Mouse (Mus musculus) telencephalon, adult 2 months (tissue): Measurements from ENCODE around the gene Sorbs2.

Experiments used
- DNase-seq: peaks from one replicate; pipeline ENCODE4 v3.0.0-alpha.2; 2011; ENCODE audit warnings: low read depth, low spot score

Gene Sorbs2

DNA sequence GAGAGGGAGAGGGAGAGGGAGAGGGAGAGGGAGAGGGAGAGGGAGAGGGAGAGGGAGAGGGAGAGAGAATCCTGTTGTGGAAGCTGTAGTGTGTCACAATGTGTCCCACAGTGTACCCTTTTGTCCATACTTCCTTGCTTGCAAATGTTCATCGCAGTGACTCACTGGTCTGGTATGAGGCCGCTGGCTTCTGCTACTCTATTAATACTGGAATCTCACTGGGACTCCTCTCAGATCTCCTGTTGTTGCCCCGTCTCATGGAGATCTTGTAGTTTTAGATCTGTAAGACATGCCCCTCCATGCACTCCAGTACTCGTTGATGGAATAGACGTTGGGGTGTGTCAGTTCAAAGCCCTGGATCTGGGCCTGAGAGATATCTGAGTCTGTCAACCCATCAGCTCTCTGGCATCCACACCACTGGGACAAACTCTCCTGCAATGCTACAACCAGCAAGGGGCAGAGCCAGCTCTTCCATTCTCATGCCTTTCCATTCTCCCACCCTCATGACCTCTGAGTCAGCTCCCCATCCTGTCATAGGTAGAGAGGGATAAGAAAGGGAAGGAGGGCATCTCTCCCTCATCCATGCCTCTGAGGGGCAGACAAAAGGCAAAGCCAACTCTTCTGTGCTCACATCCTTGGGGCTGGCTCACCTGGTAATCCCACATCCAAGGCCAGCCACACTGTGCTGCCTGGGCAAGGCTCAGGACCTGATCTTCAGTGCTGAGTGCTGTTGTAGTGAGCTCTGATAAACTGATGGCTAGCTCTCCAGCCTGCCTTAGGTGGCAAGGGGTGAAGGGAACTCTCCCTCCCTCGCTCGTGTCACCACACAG is 72.3 kb downstream of the Sorbs2 start:
- DNase-seq = no peak

GRCm38 (mm10) chr8:45580544-45580866 is 72.9 kb downstream of the Sorbs2 start:
- no peak for DNase-seq

GRCm38 (mm10) chr8:45583856-45584255 is 76.3 kb downstream of the Sorbs2 start:
- no peak for DNase-seq

DNA sequence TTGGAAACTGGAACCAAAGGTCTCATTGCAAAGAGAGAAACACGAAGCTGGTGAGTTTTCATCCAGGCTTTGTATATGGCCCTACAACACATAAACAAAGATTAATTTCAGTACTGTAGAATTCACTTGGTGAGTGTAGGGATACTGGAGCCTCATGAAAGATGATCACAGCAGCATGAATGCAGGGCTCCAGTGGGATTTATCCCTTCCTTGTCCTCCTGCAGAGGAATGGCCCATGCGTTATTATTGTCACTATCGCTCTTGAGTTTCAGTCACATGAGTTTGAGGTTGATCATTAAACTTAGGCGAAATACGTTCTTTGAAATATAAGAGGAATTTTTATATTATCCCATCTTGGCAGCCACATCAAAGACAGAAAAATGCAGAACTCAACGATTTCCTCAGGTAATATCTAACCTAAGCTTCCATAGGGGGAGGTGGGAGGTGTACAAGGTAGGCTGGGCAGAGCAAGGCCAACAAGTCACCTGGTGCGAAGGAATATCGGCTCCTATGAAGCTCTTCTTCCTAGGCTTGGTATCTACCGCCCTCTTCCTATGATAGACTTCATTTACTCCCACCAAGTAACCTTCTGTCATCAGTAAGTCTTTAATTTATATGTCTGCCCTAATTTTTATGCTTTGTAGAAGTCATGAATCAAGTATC is 76.9 kb downstream of the Sorbs2 start:
- DNase-seq = no peak

- DNase-seq = no peak
Measured at GRCm38 (mm10) chr8:45585158-45585557, 77.6 kb downstream of the Sorbs2 start.

DNA sequence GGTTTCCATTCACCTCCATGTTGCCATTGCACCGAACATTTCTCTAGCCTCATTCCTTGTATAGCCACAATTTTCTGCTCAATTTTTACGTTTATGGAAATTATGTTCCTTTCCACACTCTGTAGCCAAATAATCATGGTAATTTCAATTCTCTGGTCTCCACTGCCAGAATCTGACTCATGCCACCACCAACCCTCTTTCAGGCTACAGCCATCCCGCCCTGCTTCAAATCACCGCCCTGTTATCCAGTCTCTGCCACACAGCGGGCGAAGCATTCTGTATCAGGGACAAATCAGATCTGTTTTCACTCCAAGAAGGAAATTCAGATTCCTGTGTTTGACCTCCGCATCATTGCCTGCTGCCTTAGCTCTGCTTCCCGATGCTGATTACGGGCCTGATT is 79.4 kb downstream of the Sorbs2 start:
- no peak for DNase-seq

GRCm38 (mm10) chr8:45591888-45592287 is 84.3 kb downstream of the Sorbs2 start:
- DNase-seq = no peak

DNA sequence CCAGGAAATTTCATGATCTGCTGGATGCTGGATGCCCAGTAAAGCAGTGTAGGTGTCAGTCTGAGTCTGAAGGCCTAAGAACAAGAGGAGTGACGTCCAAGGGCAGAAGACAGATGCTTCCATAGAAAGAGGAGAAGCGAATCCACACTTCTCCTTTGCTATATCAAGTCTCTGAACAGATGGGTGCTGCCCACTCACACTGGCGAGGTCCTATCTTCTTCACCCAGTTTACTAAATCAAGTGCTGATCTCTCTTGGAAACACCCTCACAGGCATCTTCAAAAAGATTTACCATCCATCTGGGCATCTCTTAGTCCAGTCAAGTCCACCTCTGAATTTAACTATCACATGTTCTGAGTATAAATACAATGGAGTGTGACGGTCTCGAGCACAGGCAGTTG is 86.1 kb downstream of the Sorbs2 start:
- peak; percentile 92 for DNase-seq

DNA sequence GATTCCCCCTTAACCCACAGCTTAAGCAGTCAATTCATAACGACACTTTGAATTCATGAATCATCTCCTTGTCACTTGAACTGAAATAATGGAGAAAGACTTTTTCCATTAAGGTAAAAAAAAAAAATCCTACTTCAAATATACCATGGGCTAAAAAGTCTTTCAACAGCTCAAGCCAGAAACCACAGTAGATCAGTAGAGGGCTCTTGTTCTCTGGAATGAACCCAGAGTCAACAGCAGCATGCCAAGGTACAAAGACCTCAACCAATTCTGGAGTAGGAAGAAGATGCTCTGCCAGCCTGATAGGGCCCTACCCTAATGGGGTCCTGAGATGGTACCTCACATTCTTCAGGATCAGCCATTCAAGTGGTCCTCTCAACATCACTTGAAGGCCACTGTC is 88.4 kb downstream of the Sorbs2 start:
- DNase-seq = no peak

DNA sequence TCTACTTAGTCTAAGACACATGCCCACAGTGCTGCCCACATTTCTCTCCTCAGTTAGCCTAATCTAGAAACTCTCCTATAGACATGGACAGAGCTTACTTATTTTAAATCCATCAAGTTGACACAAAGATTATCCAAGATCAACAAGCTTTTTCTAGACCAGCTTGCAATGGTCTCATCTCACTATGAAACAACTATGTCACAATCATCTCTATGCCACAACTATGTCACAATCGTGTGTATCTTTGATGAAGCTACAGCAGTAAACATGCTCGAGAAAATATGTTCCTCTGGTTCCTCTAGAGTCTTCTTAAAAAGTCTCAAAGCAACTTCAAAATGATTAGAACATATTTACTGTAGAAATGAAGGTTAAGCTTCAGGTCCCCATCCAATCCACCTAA is 89.0 kb downstream of the Sorbs2 start:
- DNase-seq = no peak

DNA sequence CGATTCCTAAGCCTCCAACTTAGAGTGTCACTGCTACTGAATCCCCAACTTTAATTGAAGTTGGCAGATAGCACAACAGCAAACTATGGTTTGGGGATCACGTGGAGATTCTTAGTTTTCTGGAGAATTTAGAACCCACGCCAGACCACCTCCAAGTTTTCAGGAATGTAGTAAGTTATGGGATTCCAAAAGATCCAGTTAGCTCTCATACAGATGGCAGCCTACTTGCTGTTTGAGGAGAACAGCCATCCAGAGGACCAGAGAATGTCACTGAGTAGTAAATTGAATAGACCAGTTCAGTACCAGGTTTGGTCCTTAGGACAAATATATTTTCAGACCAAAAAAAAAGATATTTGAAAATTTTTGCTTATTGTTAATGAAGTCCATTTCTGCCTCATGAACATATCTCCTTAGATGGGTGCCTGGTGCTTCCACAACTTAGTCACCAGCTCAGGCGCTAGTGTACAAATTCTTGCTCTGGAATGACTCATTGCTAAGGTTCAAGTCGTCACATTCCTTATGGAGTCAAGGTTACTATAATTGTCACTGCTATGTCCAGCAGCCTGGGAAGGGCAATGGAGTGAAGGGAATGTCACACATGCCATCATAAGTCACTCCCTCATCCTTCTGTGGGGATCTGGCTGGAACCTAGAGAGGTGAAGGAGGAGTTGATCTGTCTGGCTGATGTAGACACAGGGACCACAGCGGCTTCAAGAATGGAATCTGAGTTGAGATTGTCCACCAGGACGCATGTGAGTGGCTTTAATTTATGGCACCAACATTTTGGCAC is 90.2 kb downstream of the Sorbs2 start:
- DNase-seq = no peak

GRCm38 (mm10) chr8:45598883-45599282 is 91.3 kb downstream of the Sorbs2 start:
- DNase-seq = no peak

DNA sequence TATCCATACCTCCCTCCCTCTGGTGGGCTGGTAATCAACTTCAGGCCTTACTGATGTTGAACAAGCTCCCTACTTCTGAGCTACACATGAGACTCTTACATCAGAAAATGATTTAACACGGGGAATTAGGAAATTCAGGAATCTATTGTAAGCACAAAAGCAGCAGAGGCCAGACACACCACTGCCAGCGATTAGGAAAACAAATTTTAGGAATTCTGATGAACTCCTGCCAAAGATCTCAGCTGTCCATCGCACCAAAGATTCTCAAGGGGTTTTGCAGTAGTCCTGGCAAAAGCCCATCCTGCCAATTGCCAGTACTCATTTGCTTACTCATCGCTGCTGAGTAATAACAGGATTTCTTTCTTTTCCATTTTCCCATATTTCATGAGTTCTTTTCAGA is 94.4 kb downstream of the Sorbs2 start:
- no peak for DNase-seq

- no peak for DNase-seq
Measured at GRCm38 (mm10) chr8:45605419-45605818, 97.8 kb downstream of the Sorbs2 start.

- no peak for DNase-seq
Measured at GRCm38 (mm10) chr8:45607012-45607411, 99.4 kb downstream of the Sorbs2 start.

DNA sequence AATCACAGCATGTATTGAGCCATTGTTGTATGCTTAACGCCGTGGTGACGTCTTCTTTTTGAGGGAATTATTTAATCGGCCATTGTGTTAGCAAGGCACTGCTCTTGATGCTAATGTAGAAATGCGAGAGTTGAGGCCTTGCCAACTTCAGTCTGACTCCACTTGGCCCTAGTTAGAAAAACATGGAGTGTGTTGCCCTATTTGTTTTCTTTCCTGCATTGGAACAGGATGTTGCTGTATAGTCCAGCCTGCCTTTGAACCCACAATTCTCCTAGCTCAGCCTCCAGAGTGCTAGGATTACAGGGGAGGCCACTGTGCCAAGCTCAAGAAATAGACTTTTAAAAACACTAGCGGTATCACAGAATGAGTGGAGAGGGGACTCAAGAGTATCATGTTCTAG is 100.8 kb downstream of the Sorbs2 start:
- no peak for DNase-seq

- no peak for DNase-seq
Measured at GRCm38 (mm10) chr8:45610426-45611215, 103.0 kb downstream of the Sorbs2 start.

- no peak for DNase-seq
Measured at GRCm38 (mm10) chr8:45611320-45611719, 103.7 kb downstream of the Sorbs2 start.

DNA sequence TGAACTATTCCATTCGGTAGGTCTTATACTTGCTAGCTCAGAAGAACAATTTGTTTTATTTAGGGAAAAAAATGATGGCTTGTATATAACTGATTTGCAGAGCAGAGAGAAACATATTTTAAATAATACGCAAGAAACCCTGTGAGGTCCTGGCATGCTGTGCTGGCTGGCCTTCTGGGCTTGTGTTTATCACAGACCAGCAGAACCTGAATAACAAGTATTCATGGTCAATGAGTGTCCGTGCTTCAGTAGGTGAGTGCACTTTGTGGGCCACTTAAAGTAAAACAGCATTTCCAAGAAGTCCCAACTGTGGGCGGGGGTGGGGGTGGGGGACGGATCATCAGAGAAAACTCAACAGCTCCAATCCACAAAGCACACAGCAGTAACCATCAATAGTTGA is 107.0 kb downstream of the Sorbs2 start:
- DNase-seq = no peak

DNA sequence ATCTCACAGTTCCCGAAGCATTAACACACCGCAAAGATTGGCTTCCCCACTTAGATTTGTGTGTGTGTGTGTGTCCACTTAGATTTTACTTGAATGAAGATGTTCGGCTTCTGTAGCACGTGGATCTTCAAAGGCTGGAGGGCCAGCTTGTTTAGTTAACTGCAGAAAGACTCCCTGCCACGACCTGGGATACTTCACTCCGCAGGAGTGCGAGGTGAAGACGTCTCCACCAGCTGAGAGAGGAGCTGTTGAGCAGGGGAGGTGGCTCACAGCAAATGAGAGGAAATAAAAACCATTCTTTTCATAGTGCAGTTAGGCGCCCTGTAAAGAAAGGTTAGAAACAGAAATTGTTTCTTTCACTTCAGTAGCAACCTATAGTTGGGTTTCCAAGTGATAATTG is 107.5 kb downstream of the Sorbs2 start:
- DNase-seq = no peak

- DNase-seq = no peak
Measured at GRCm38 (mm10) chr8:45615551-45615950, 108.0 kb downstream of the Sorbs2 start.
